Mouse (Mus musculus) neural tube, embryonic 13.5 days (tissue): ENCODE data around the gene Apobec1. TPM values are rescaled to one million over a fixed set of nuclear protein-coding genes. Genes with fewer than 3 reads are reported as not detected.

Experiments used
- ATAC-seq: fragments of 200-750 bp; cut with Nextera tagmentation; 2 replicates; pipeline ENCODE4 v1.8.0; 2017; ENCODE audit warnings: low read depth, mild to moderate bottlenecking, moderate TSS enrichment, moderate library complexity
- H3K27ac ChIP-seq: fragments of 300-500 bp; sonication (generic); replicated peaks from 2 replicates; pipeline ENCODE4 v1.5.1; 2015; ENCODE audit warnings: moderate library complexity, mild to moderate bottlenecking, inconsistent platforms
- H3K27me3 ChIP-seq: fragments of 300-500 bp; sonication (generic); 2 replicates; pipeline ENCODE4 v1.6.1; 2015; ENCODE audit warnings: mild to moderate bottlenecking, inconsistent platforms
- H3K36me3 ChIP-seq: fragments of 300-500 bp; sonication (generic); 2 replicates; pipeline ENCODE4 v1.6.1; 2015; ENCODE audit warnings: mild to moderate bottlenecking, inconsistent platforms
- H3K4me1 ChIP-seq: fragments of 300-500 bp; sonication (generic); replicated peaks from 2 replicates; pipeline ENCODE4 v1.6.1; 2015; ENCODE audit warnings: inconsistent platforms
- H3K4me2 ChIP-seq: fragments of 300-500 bp; sonication (generic); 2 replicates; pipeline ENCODE4 v1.6.1; 2015; ENCODE audit warnings: inconsistent platforms, mild to moderate bottlenecking, moderate library complexity
- H3K4me3 ChIP-seq: fragments of 300-500 bp; sonication (generic); 2 replicates; pipeline ENCODE4 v1.5.1; 2015; ENCODE audit warnings: mild to moderate bottlenecking, inconsistent platforms
- H3K9ac ChIP-seq: fragments of 300-500 bp; sonication (generic); 2 replicates; pipeline ENCODE4 v1.6.1; 2015; ENCODE audit warnings: moderate library complexity, mild to moderate bottlenecking, inconsistent platforms
- H3K9me3 ChIP-seq: fragments of 300-500 bp; sonication (generic); 2 replicates; pipeline ENCODE4 v1.6.1; 2016; ENCODE audit warnings: inconsistent platforms
- whole genome bisulfite sequencing: fragments of 180-500 bp; shearing (Covaris S2); methylation state at CpG from one replicate; pipeline ENCODE4 v1.1.7; 2015; 5-methylcytosine and 5-hydroxymethylcytosine counted together
- polyA plus RNA-seq: library from polyadenylated mRNA; unstranded; fragments of >200 nt; fragmentation: Nextera tagmentation; extraction: Ambion mirVana; gene quantifications from 2 replicates; pipeline ENCODE4 v1.2.1, GENCODE M21; 2015

The Apobec1 gene
- polyA plus RNA-seq, 1 experiment from 2014 or later = 2.3 TPM

DNA sequence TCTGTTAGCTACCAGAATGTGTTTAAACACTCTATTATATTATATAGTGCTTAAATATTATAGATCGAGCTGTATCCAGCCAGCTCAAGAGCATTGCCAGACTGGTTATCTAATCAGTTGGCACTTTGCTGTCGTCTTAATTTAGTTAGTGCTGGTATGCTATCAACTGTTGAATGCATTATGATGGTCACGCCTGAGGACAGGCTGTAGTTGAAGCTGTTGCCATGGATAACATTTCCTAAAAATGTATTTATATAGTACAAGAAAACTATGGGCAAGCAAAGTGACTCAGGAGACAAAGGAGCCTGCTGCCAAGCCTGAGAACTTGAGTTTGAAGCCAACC is 30.7 kb downstream of the Apobec1 start:
- no peak overlapping the region for H3K9ac ChIP-seq
- no peaks in the 10 kb centered on the region for H3K27me3 ChIP-seq
- H3K4me2 ChIP-seq = no peak overlapping the region
- ATAC-seq = no peak
- H3K27ac ChIP-seq = no peak overlapping the region
- no peaks in the 10 kb centered on the region for H3K36me3 ChIP-seq
- no peak overlapping the region for H3K4me3 ChIP-seq
- no peaks in the 10 kb centered on the region for H3K9me3 ChIP-seq
- WGBS = 93% methylated on average over 3 of the region's 3 CpGs
- no peaks in the 10 kb centered on the region for H3K4me1 ChIP-seq

DNA sequence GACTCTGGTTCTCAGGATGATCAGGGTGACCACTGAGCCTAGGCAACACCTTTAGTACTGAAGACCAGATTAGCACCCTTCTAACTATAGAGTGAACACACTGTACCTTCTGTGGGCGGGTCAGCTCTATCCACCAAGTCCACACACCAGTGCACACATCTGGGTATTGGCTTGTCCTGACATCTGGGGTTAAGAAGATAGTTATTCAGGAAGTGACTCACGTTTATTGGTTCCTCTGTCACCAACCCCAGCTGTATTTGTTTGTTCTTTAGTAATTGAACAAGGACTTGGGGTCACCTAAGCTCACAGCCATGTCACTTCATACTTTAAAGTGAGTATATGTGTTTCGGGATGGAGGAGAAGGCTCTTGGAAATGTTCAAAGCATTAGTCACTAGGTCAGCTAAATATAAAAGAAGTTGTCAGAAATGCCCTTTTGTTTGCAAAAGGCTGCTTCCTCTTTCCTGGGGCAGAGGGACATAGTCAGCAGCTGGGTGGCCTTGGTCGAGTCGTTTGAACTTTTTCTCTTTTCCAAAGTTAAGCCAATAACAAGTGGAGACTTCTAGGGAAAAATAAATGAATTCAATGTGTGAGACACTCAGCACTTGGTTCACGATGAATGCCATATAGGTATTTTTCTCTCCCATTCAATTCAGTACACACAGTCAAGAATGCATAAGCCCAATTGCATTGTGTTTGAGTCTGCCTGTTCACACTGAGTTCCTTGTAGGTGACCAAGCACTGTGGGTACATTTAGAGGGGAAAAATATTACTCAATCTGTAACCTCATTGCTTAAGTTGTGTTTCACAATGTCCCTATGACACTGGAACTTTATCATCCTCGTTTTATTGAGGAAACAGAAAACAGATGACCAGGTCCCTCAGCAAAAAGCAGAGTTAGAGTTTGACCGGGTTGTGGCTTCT is 31.3 kb downstream of the Apobec1 start:
- no peaks in the 10 kb centered on the region for H3K36me3 ChIP-seq
- H3K4me1 ChIP-seq = no peaks in the 10 kb centered on the region
- H3K9me3 ChIP-seq = no peaks in the 10 kb centered on the region
- H3K9ac ChIP-seq = no peak overlapping the region
- no peak overlapping the region for H3K4me3 ChIP-seq
- WGBS = 76% methylated on average over 8 of the region's 8 CpGs
- no peaks in the 10 kb centered on the region for H3K27me3 ChIP-seq
- no peak overlapping the region for H3K4me2 ChIP-seq
- no peak for ATAC-seq
- H3K27ac ChIP-seq = peak overlapping the region; percentile 59; the same call in 1 of the 2 replicates

DNA sequence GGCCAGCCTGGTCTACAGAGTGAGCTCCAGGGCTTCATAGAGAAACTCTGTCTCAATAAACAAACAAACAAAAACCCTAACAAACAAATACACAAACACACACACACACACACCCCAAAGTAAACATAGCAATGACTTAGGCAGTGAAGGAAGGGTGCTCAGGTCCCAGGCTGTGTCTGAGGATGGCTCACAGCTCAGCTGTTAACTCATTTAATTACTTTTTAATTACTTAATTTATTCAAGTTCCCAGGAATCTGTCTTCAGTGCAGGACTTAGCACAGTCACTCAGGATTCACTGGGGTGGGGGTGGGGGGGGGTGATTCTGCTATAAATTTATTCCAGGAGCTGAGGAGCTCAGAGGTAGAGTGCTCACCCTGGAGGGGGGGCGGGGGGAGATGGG is 32.5 kb downstream of the Apobec1 start:
- Histone ChIP-seq H3K4me1 (no peaks in the 10 kb centered on the region), H3K9ac (no peak overlapping the region), H3K9me3 (no peaks in the 10 kb centered on the region), H3K36me3 (no peaks in the 10 kb centered on the region), H3K4me3 (no peak overlapping the region), H3K27ac (peak overlapping the region; percentile 75), H3K4me2 (no peak overlapping the region), H3K27me3 (no peaks in the 10 kb centered on the region)
- WGBS = 63% methylated on average over 1 of the region's 1 CpGs
- ATAC-seq = peak; percentile 82

DNA sequence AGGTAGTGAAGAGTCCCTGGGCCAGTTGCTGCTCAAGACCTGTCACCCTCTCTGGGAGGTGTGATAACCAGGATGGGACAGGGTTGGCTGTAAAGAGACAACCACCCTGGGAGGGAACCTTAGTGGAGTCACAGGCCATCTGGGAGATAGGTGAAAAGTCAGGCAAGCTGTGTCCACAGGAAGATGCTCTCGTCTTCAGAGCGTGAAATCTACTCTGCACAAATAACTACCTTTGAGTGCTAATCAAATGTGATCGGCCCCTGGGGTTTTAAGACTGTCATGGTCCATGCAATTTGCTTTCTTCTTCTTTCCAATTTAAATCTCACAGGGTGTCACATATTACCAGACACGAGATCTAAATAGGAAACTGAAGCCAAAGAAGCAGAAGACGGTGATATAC is 33.1 kb downstream of the Apobec1 start:
- Histone ChIP-seq H3K4me3 (no peak overlapping the region), H3K36me3 (no peaks in the 10 kb centered on the region), H3K9ac (no peak overlapping the region), H3K9me3 (no peaks in the 10 kb centered on the region), H3K4me1 (no peaks in the 10 kb centered on the region), H3K4me2 (no peak overlapping the region), H3K27ac (peak overlapping the region; percentile 75), H3K27me3 (no peaks in the 10 kb centered on the region)
- ATAC-seq = peak; percentile 57
- WGBS = 49% methylated on average over 5 of the region's 5 CpGs

DNA sequence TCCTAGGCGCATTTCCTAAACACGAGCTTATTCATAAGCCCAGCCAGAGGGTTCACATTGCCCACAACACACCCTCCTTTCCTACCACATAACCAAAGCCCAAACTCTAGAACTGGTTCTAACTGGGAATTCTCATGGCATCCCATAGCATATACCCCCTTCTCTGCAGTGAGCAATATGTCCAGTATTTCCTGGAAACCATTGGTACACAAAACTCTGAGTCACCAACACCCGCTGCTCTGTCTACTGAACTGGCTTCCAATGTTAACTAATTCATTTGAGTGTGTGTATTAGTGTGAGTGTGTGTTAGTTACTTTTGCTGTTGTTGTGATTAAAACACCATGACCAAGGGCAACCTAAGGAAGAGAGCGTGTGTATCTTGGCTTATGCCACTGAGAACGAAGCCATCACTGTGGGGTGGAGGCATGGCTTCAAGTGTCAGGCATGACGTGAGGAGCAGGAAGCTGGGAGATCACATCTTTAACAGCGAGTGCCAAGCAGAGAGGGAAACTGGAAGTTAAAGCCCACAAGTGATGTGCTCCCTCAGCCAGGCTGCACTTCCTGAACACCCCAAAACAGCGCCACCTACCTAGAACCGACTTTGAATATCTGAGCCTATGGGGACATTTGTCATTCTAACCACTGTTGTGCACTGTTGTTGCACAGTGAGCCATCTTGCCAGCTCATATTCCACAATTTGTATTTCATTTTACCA is 37.0 kb downstream of the Apobec1 start:
- no peak for ATAC-seq
- H3K4me1 ChIP-seq = no peaks in the 10 kb centered on the region
- H3K27me3 ChIP-seq = no peaks in the 10 kb centered on the region; the same call in 1 of the 2 replicates
- no peak overlapping the region for H3K4me3 ChIP-seq
- no peaks in the 10 kb centered on the region for H3K9me3 ChIP-seq
- H3K27ac ChIP-seq = no peak overlapping the region
- H3K9ac ChIP-seq = no peak overlapping the region
- no peaks in the 10 kb centered on the region for H3K36me3 ChIP-seq
- WGBS = 93% methylated on average over 9 of the region's 9 CpGs
- no peak overlapping the region for H3K4me2 ChIP-seq

DNA sequence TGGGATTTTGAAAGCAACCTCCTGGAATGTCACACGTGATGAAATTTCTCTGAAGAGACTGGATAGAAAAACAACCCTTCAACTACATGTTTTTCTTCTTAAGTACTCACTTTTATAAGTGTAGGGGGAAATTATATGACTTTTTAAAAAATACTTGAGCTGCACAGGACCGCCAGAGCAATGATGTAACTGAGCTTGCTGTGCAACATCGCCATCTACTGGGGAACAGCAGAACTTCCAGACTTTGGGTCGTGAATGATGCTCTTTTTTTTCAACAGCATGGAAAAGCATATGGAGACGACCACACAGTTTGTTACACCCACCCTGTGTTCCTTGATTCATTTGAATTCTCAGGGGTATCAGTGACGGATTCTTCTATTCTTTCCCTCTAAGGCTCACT is 39.8 kb downstream of the Apobec1 start:
- Histone ChIP-seq H3K9ac (peak overlapping the region; percentile 13; the same call in 1 of the 2 replicates), H3K27me3 (no peaks in the 10 kb centered on the region; the same call in 1 of the 2 replicates), H3K9me3 (no peaks in the 10 kb centered on the region), H3K36me3 (no peaks in the 10 kb centered on the region), H3K4me2 (peak overlapping the region; percentile 27), H3K27ac (no peak overlapping the region), H3K4me1 (no peaks in the 10 kb centered on the region), H3K4me3 (no peak overlapping the region)
- ATAC-seq = no peak
- 5% methylated on average over 6 of the region's 6 CpGs for WGBS

DNA sequence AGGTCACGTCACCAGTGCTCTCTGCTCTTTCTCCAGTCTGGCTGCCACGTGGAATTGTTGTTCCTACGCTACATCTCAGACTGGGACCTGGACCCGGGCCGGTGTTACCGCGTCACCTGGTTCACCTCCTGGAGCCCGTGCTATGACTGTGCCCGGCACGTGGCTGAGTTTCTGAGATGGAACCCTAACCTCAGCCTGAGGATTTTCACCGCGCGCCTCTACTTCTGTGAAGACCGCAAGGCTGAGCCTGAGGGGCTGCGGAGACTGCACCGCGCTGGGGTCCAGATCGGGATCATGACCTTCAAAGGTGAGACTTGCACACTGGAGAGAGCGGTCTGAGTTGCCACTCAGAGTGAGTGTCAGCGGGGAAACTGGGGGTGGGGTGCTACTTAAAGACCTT is 41.2 kb downstream of the Apobec1 start:
- H3K27me3 ChIP-seq = no peaks in the 10 kb centered on the region; the same call in 1 of the 2 replicates
- H3K36me3 ChIP-seq = no peaks in the 10 kb centered on the region
- H3K9ac ChIP-seq = no peak overlapping the region
- H3K27ac ChIP-seq = no peak overlapping the region
- 81% methylated on average over 20 of the region's 20 CpGs for WGBS
- H3K4me3 ChIP-seq = no peak overlapping the region
- H3K9me3 ChIP-seq = no peaks in the 10 kb centered on the region
- H3K4me1 ChIP-seq = no peaks in the 10 kb centered on the region; the same call in 1 of the 2 replicates
- ATAC-seq = 0 out of 2 replicates have a peak, but pooled peaks have one; percentile 17
- H3K4me2 ChIP-seq = no peak overlapping the region

DNA sequence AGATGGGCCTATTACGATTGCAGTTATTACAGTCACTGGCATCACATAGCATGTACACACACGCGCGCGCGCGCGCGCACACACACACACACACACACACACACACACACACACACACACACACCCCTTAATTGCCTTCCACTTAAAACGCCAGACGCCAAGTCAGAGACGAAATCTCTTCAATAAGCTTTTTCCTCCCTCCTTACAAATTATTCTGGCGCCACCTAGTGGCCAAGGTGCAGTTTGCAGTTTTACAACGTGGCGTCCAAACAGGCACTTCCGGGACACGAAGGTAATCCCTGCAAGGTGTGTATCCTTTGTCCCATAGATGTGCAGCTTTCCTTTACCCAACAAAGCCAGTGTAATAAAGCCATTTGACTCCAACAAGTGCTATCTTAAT is 41.8 kb downstream of the Apobec1 start:
- Histone ChIP-seq H3K36me3 (no peaks in the 10 kb centered on the region), H3K9ac (no peak overlapping the region), H3K27ac (no peak overlapping the region), H3K9me3 (no peaks in the 10 kb centered on the region), H3K4me2 (peak overlapping the region; percentile 38), H3K4me3 (no peak overlapping the region), H3K27me3 (no peaks in the 10 kb centered on the region; the same call in 1 of the 2 replicates), H3K4me1 (no peaks in the 10 kb centered on the region; the same call in 1 of the 2 replicates)
- WGBS = 12% methylated on average over 17 of the region's 17 CpGs
- 0 out of 2 replicates have a peak, but pooled peaks have one; percentile 28 for ATAC-seq

DNA sequence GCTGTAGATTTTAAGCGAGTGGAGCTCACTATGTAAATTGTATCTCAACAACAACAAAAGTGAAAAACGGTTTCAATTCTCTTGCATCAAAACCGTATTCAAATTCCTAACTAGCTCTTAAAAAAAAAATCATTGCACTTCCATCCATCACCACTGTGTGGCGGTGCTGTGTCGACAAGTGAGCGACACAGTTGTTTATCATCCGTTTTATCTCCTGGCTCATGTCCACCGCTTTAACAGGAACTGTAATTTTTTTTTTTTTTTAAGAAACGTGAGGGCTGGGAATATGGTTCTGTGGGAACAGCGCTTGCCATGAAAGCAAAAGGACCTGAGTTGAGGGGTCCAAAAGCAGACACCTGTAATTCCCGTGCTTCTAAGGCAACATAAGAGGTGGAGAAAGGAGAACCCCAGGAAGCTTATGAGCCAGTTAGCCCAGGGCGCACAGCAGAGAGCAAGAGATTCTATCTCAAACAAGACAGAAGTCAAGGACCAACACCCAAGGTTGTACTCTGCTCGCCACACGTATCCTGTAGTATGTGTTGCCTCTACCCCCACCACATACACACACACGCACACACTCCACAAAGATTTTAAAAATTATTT is 45.2 kb downstream of the Apobec1 start:
- no peak overlapping the region for H3K9ac ChIP-seq
- peak overlapping the region; percentile 12; the same call in 1 of the 2 replicates for H3K4me3 ChIP-seq
- H3K4me2 ChIP-seq = peak overlapping the region; percentile 41
- no peak for ATAC-seq
- H3K4me1 ChIP-seq = no peaks in the 10 kb centered on the region; the same call in 1 of the 2 replicates
- WGBS = 24% methylated on average over 15 of the region's 15 CpGs
- H3K9me3 ChIP-seq = no peaks in the 10 kb centered on the region
- no peaks in the 10 kb centered on the region for H3K36me3 ChIP-seq
- H3K27me3 ChIP-seq = no peaks in the 10 kb centered on the region; the same call in 1 of the 2 replicates
- H3K27ac ChIP-seq = no peak overlapping the region

DNA sequence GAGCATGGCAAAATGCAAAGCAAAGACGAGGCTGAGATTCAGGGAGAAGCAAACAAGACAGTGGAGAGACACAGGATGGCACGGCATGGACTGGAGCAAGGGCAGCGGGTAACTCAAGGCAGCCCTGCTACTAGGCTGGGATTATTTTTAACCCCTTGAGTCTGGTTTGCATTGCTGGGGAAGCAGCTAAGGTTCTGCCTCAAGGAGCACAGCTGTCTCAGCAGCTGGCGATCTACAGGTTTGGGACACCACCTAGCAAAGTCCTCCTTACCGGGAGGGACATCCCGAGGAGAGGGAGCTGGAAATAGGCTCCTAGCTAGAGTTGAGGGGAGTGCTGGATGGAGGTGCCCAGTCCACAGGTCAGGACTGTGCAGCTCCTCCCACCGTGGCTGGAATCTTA is 47.0 kb downstream of the Apobec1 start:
- ATAC-seq = no peak
- WGBS = 63% methylated on average over 7 of the region's 7 CpGs
- Histone ChIP-seq H3K9ac (no peak overlapping the region), H3K4me2 (no peak overlapping the region), H3K9me3 (no peaks in the 10 kb centered on the region), H3K36me3 (no peaks in the 10 kb centered on the region), H3K27ac (no peak overlapping the region), H3K4me3 (no peak overlapping the region), H3K27me3 (no peaks in the 10 kb centered on the region; the same call in 1 of the 2 replicates), H3K4me1 (no peaks in the 10 kb centered on the region; the same call in 1 of the 2 replicates)

DNA sequence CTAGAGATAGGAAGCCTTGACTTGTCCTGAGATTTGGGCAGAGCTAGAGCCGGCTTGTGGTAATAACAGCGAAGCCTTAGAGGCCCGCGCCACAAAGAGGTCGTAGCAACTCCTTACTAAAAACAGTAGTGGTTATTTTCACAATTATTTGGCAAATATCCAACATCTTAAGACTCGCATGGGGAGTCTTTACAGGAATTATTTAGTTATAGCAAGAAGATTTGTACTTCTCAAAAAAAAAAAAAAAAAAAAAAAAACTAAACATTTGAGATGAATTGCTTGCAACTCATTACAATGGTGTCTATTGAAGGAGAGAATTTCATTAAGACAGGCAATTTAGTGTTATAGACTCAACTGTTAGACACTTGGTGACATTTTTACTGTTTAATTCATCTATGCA is 48.1 kb downstream of the Apobec1 start:
- 83% methylated on average over 6 of the region's 6 CpGs for WGBS
- Histone ChIP-seq H3K36me3 (no peaks in the 10 kb centered on the region), H3K27ac (no peak overlapping the region), H3K9me3 (no peaks in the 10 kb centered on the region), H3K4me2 (no peak overlapping the region), H3K4me3 (no peak overlapping the region), H3K4me1 (no peaks in the 10 kb centered on the region; the same call in 1 of the 2 replicates), H3K9ac (no peak overlapping the region), H3K27me3 (no peaks in the 10 kb centered on the region; the same call in 1 of the 2 replicates)
- no peak for ATAC-seq

DNA sequence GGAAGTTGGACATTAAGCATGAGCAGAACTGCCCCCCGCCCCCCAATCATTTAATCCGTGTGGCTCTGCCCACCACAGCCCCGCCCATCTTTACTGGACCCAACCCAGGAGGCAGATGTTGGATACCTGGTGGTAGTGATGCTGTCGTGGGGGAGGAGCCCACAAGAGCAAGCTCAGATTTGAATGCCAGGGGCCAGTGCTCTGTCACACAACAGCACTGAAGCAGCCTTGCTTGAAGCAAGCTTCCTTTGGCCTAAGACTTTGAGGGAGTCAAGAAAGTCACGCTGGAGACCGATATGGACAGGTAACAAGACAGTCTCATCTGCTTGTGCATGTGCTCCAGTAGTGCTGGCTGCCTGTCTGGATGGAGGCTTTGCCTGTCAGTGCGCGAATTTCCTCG is 48.6 kb downstream of the Apobec1 start, which contains the start of gene Aicda:
Gene Aicda, plus strand, starts transcription at position 196 of the 400 bp plus-strand sequence.
- 61% methylated on average over 9 of the region's 9 CpGs for WGBS
- ATAC-seq = no peak
- no peaks in the 10 kb centered on the region for H3K9me3 ChIP-seq
- H3K4me1 ChIP-seq = no peaks in the 10 kb centered on the region; the same call in 1 of the 2 replicates
- H3K27me3 ChIP-seq = no peaks in the 10 kb centered on the region; the same call in 1 of the 2 replicates
- no peak within 1 kb of the TSS for H3K4me2 ChIP-seq
- H3K36me3 ChIP-seq = no peaks in the 10 kb centered on the region
- no peak within 1 kb of the TSS for H3K9ac ChIP-seq
- H3K27ac ChIP-seq = no peak within 1 kb of the TSS
- no peak within 1 kb of the TSS for H3K4me3 ChIP-seq
